8 mouse cellular contexts compared by ENCODE assay signal in the genomic region with DNA sequence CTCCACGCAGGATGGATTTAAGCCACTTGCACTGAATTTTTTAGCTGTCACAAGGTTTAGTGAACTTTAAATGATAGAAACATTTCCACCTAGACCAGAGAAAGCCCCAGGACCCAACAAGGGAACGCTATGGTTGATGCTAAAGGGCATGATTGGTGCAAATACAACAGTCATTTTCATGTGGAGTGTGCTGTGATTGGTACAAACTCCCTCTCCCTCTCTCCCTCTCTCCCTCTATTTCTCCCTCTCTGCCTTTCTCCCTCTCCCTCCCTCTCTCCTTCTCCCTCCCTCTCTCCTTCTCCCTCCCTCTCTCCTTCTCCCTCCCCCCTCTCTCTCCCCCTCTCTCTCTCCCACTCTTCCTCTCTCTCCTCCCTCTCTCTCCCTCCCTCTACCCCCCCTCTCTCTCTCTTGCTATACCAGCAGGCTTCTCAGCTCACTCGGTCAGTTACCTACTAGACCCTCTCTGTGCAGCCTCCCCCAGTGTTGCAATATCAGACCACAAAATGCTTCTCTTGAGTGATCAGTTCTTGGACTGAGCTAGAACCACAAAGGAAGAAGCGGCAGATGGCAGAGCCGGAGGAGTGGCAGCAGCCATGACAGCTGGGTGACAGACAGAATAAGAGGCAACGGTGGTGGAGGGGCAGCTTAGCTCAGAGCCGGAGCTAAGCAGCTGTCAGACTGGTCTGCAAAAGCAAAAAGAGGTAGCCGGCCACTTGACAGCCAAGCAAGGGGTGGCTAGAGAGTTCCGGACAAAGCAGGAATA. TPM values are rescaled to one million over a fixed set of nuclear protein-coding genes. Genes with fewer than 3 reads are reported as not detected.
DNase-seq lines count a peak whose midpoint lies in the region; TF ChIP-seq lines count a peak whose summit lies in the region.

No protein-coding gene starts in this region.

- TF ChIP-seq POLR2A in cerebellum, adult 2 months (IDR thresholded peaks at IDR 0.05; ENCODE audit: borderline replicate concordance, insufficient read depth, low read length): no peak

- peaks cover 4% of the 10 kb centered on the region; the same call in 1 of the 2 replicates for H3K4me1 ChIP-seq in cerebellum, adult 2 months (ENCODE audit: control insufficient read depth, insufficient read depth, low read length)

- H3K27me3 ChIP-seq in cerebellum, adult 2 months (ENCODE audit: control insufficient read depth, insufficient read depth, low read length): no peaks in the 10 kb centered on the region

- peak; percentile 30 to 39 for DNase-seq in cerebellum, adult 2 months
- no peak for DNase-seq in cerebellum, adult 11 months
- DNase-seq in thymus, postnatal 14 days: peak; percentile 33
- DNase-seq in thymus, postnatal 25 days: no peak
- peak; percentile 67 to 74 for DNase-seq in layer of hippocampus, adult 8-10 months (ENCODE audit: low spot score in 2 of 2)
- peak; percentile 41 for DNase-seq in mesoderm, embryonic 11.5 days (ENCODE audit: low read depth, low spot score)
- DNase-seq in adrenal gland, postnatal 14 days: no peak
- no peak for DNase-seq in MN1 (ENCODE audit: low spot score)

- no peak overlapping the region for H3K27ac ChIP-seq in cerebellum, adult 2 months (ENCODE audit: insufficient read depth, low read length)

- H3K4me3 ChIP-seq in cerebellum, adult 2 months (replicated peaks; ENCODE audit: insufficient read depth, low read depth, low read length): peak overlapping the region; percentile 22

- WGBS in cerebellum, adult 2 months: 17% methylated on average over 9 of the region's 9 CpGs

- no peak for TF ChIP-seq CTCF in cerebellum, adult 2 months (IDR thresholded peaks at IDR 0.05; ENCODE audit: borderline replicate concordance, insufficient read depth, low read depth, low read length)

RNA-seq across cellular contexts. Expression of a gene that starts 42.7 kb away (rescaled TPM):
- polyA plus RNA-seq in cerebellum, adult 2 months (2012; rRNA removed): 0.11 and 0.23 TPM in 2 replicates
- under 1 TPM in 2 of 4 experiments, not detected in 2; 0.36 to 0.39 TPM for total RNA-seq in layer of hippocampus, adult 8-10 months (2022)
- 0.33 and 0.41 TPM in 2 replicates for total RNA-seq in adrenal gland, postnatal 14 days (2021)

Comparison
In these comparisons a context has a peak if more than half of its experiments do, and no peak if none do; other contexts are left out.
1. DNase-seq: peak in cerebellum, adult 2 months (2 of 2), thymus, postnatal 14 days (single experiment), layer of hippocampus, adult 8-10 months (2 of 2) and mesoderm, embryonic 11.5 days (single experiment); none in cerebellum, adult 11 months (single experiment), thymus, postnatal 25 days (single experiment), adrenal gland, postnatal 14 days (single experiment) and MN1 (single experiment).